Mouse (Mus musculus): ENCODE measurements around the gene Thap2.

Thap2 gene

GRCm38 (mm10) chr10:115354553-115354952, 29.7 kb downstream of the Thap2 start:
- DNase-seq: no peak

GRCm38 (mm10) chr10:115350810-115351397, 33.3 kb downstream of the Thap2 start:
- no peak for DNase-seq

GRCm38 (mm10) chr10:115349509-115349908, 34.7 kb downstream of the Thap2 start:
- no peak for DNase-seq

- no peak for DNase-seq
Measured at GRCm38 (mm10) chr10:115349029-115349428, 35.2 kb downstream of the Thap2 start.

GRCm38 (mm10) chr10:115348131-115348530, 36.1 kb downstream of the Thap2 start:
- DNase-seq: no peak

GRCm38 (mm10) chr10:115346444-115346843, 37.8 kb downstream of the Thap2 start:
- no peak for DNase-seq

GRCm38 (mm10) chr10:115342771-115343425, 41.3 kb downstream of the Thap2 start:
- DNase-seq: no peak

GRCm38 (mm10) chr10:115339820-115340328, 44.4 kb downstream of the Thap2 start:
- DNase-seq: no peak

- no peak for DNase-seq
Measured at GRCm38 (mm10) chr10:115336901-115337300, 47.3 kb downstream of the Thap2 start.

- DNase-seq: no peak
Measured at GRCm38 (mm10) chr10:115333528-115333927, 50.7 kb downstream of the Thap2 start.

- DNase-seq: no peak
Measured at GRCm38 (mm10) chr10:115332997-115333396, 51.2 kb downstream of the Thap2 start.

- DNase-seq: no peak
Measured at GRCm38 (mm10) chr10:115332420-115332952, 51.8 kb downstream of the Thap2 start.

GRCm38 (mm10) chr10:115329010-115329530, 55.2 kb downstream of the Thap2 start:
- DNase-seq: no peak

GRCm38 (mm10) chr10:115328514-115328913, 55.7 kb downstream of the Thap2 start:
- DNase-seq: peak; percentile 21 to 36

GRCm38 (mm10) chr10:115323295-115323694, 60.9 kb downstream of the Thap2 start:
- peak; percentile 36 to 40 for DNase-seq

- no peak for DNase-seq
Measured at GRCm38 (mm10) chr10:115321317-115322035, 62.8 kb downstream of the Thap2 start.

Measured in thymus, adult 18-20 months (tissue).